Mouse (Mus musculus) hindbrain, postnatal 0 days (tissue): ENCODE results near the gene Clic1. TPM values are rescaled to one million over a fixed set of nuclear protein-coding genes. Genes with fewer than 3 reads are reported as not detected.

ENCODE experiments used
- ATAC-seq: fragments of 200-750 bp; cut with Nextera tagmentation; 2 replicates; pipeline ENCODE4 v1.8.0; 2017; ENCODE audit warnings: mild to moderate bottlenecking, moderate TSS enrichment, moderate library complexity
- DNase-seq: peaks from one replicate; pipeline ENCODE4 v3.0.0-alpha.2; 2015; ENCODE audit warnings: low spot score
- H3K27ac ChIP-seq: fragments of 300-500 bp; sonication (generic); 2 replicates; pipeline ENCODE4 v1.5.1; 2014; ENCODE audit warnings: mild to moderate bottlenecking
- H3K27me3 ChIP-seq: fragments of 300-500 bp; sonication (generic); 2 replicates; pipeline ENCODE4 v1.6.1; 2014; ENCODE audit warnings: low read length, mixed read lengths; ENCODE audit not compliant: insufficient read depth
- H3K36me3 ChIP-seq: fragments of 300-500 bp; sonication (generic); 2 replicates; pipeline ENCODE4 v1.6.1; 2014; ENCODE audit warnings: low read length, mixed read lengths; ENCODE audit not compliant: insufficient read depth
- H3K4me1 ChIP-seq: fragments of 300-500 bp; sonication (generic); 2 replicates; pipeline ENCODE4 v1.6.1; 2014; ENCODE audit warnings: antibody characterized with exemption, low read length, mixed read lengths; ENCODE audit not compliant: insufficient read depth
- H3K4me2 ChIP-seq: fragments of 300-500 bp; sonication (generic); 2 replicates; pipeline ENCODE4 v1.6.1; 2014; ENCODE audit warnings: low read depth, mild to moderate bottlenecking, low read length, moderate library complexity, mixed read lengths
- H3K4me3 ChIP-seq: fragments of 300-500 bp; sonication (generic); 2 replicates; pipeline ENCODE4 v1.5.1; 2014; ENCODE audit warnings: low read length
- H3K9ac ChIP-seq: fragments of 300-500 bp; sonication (generic); replicated peaks from 2 replicates; pipeline ENCODE4 v1.6.1; 2014; ENCODE audit warnings: mild to moderate bottlenecking, low read length, moderate library complexity, mixed read lengths
- H3K9me3 ChIP-seq: fragments of 300-500 bp; sonication (generic); 2 replicates; pipeline ENCODE4 v1.6.1; 2016; ENCODE audit warnings: low read length, mixed read lengths
- CTCF ChIP-seq: IDR thresholded peaks from 2 replicates; pipeline ENCODE4 v1.5.1; 2016; ENCODE audit warnings: antibody characterized with exemption, control low read depth, low read depth
- WGBS: fragments of 180-500 bp; shearing (Covaris S2); extraction: QIAGEN DNeasy Blood & Tissue Kit; methylation state at CpG from one replicate; pipeline ENCODE4 v1.1.7; 2014; 5-methylcytosine and 5-hydroxymethylcytosine counted together
- polyA plus RNA-seq: library from polyadenylated mRNA; unstranded; fragments of >200 nt; fragmentation: Nextera tagmentation; extraction: Ambion mirVana; gene quantifications from 2 replicates; pipeline ENCODE4 v1.2.1, GENCODE M21; 2015
- total RNA-seq: library from RNA; depleted of rRNA; stranded (reverse); fragments of >200 nt; gene quantifications from 2 replicates; pipeline ENCODE4 v1.2.3, GENCODE M21; 2014; rRNA removed

The Clic1 gene
- total and polyA plus RNA-seq, 2 experiments from 2014 or later: 59.5 to 81.9 TPM

GRCm38 (mm10) chr17:35108097-35108496, 58.3 kb downstream of the Clic1 start, which contains the start of gene Ly6g5c:
Gene Ly6g5c (plus strand): TSS chr17:35108279.
- Histone ChIP-seq H3K4me3 (no peak within 1 kb of the TSS), H3K9me3 (no peaks in the 10 kb centered on the region), H3K36me3 (peaks cover 12% of the 10 kb centered on the region), H3K27ac (no peak within 1 kb of the TSS), H3K4me1 (no peaks in the 10 kb centered on the region), H3K4me2 (no peak within 1 kb of the TSS), H3K9ac (no peak within 1 kb of the TSS), H3K27me3 (no peaks in the 10 kb centered on the region)
- DNase-seq: peak; percentile 27
- WGBS: 71% methylated on average over 6 of the region's 6 CpGs
- no peak for ATAC-seq
- TF ChIP-seq CTCF: no peak

Other genes with a start within 250 kb of the Clic1 start
Only the 30 nearest of the 46 such genes appear.
- gene Ehmt2, start 151.5 kb upstream of the Clic1 start, total RNA-seq: 309 and 317 TPM in 2 replicates
- gene Ehmt2, start 151.5 kb upstream of the Clic1 start, polyA plus RNA-seq: 57.4 and 57.6 TPM in 2 replicates
- 0.22 TPM in 1 of 2 replicates, not detected in the other for gene Slc44a4, start 135.5 kb upstream of the Clic1 start, total RNA-seq
- gene Slc44a4, start 135.5 kb upstream of the Clic1 start, polyA plus RNA-seq: 0.18 and 0.25 TPM in 2 replicates
- 50.9 and 93.9 TPM in 2 replicates for gene Neu1, start 118.7 kb upstream of the Clic1 start, total RNA-seq
- gene Neu1, start 118.7 kb upstream of the Clic1 start, polyA plus RNA-seq: 42.9 and 43.1 TPM in 2 replicates
- gene Hspa1b, start 90.7 kb upstream of the Clic1 start, total RNA-seq: 15.2 and 20.4 TPM in 2 replicates
- gene Hspa1b, start 90.7 kb upstream of the Clic1 start, polyA plus RNA-seq: 0.51 and 0.55 TPM in 2 replicates
- gene Gm20481, start 80.1 kb upstream of the Clic1 start, total RNA-seq: not detected in 2 replicates
- gene Gm20481, start 80.1 kb upstream of the Clic1 start, polyA plus RNA-seq: not detected in 2 replicates
- gene Hspa1a, start 77.8 kb upstream of the Clic1 start, total RNA-seq: 25.0 and 29.0 TPM in 2 replicates
- 13.6 and 14.7 TPM in 2 replicates for gene Hspa1a, start 77.8 kb upstream of the Clic1 start, polyA plus RNA-seq
- gene Hspa1l, start 77.3 kb upstream of the Clic1 start, total RNA-seq: 0.99 and 1.4 TPM in 2 replicates
- 0.76 TPM in 2 replicates for gene Hspa1l, start 77.3 kb upstream of the Clic1 start, polyA plus RNA-seq
- 35.5 and 43.1 TPM in 2 replicates for gene Lsm2, start 68.1 kb upstream of the Clic1 start, total RNA-seq
- 106 and 110 TPM in 2 replicates for gene Lsm2, start 68.1 kb upstream of the Clic1 start, polyA plus RNA-seq
- gene Vars, start 49.0 kb upstream of the Clic1 start, total RNA-seq: 128 TPM in 2 replicates
- gene Vars, start 49.0 kb upstream of the Clic1 start, polyA plus RNA-seq: 39.9 and 41.7 TPM in 2 replicates
- gene Vwa7, start 33.4 kb upstream of the Clic1 start, total RNA-seq: 0.68 and 1.2 TPM in 2 replicates
- gene Vwa7, start 33.4 kb upstream of the Clic1 start, polyA plus RNA-seq: 0.11 and 0.18 TPM in 2 replicates
- 0.65 and 2.1 TPM in 2 replicates for gene Sapcd1, start 21.9 kb upstream of the Clic1 start, total RNA-seq
- 2.4 and 2.7 TPM in 2 replicates for gene Sapcd1, start 21.9 kb upstream of the Clic1 start, polyA plus RNA-seq
- 1.1 and 6.4 TPM in 2 replicates for gene Msh5, start 3.2 kb upstream of the Clic1 start, total RNA-seq
- 2.2 and 3.1 TPM in 2 replicates for gene Msh5, start 3.2 kb upstream of the Clic1 start, polyA plus RNA-seq
- 216 and 228 TPM in 2 replicates for gene Ddah2, start 9.1 kb downstream of the Clic1 start, total RNA-seq
- gene Ddah2, start 9.1 kb downstream of the Clic1 start, polyA plus RNA-seq: 322 and 331 TPM in 2 replicates
- gene Ly6g6c, start 15.4 kb downstream of the Clic1 start, total RNA-seq: not detected in 2 replicates
- gene Ly6g6c, start 15.4 kb downstream of the Clic1 start, polyA plus RNA-seq: not detected in 2 replicates
- gene Mpig6b, start 16.2 kb downstream of the Clic1 start, total RNA-seq: not detected in 2 replicates
- gene Mpig6b, start 16.2 kb downstream of the Clic1 start, polyA plus RNA-seq: 0.18 TPM in 2 replicates
- gene Ly6g6e, start 26.9 kb downstream of the Clic1 start, total RNA-seq: not detected in 2 replicates
- gene Ly6g6e, start 26.9 kb downstream of the Clic1 start, polyA plus RNA-seq: 0.44 TPM in 1 of 2 replicates, not detected in the other
- gene Ly6g6d, start 28.1 kb downstream of the Clic1 start, total RNA-seq: 0.78 TPM in 1 of 2 replicates, not detected in the other
- gene Ly6g6d, start 28.1 kb downstream of the Clic1 start, polyA plus RNA-seq: 1.3 and 1.9 TPM in 2 replicates
- not detected in 2 replicates for gene Ly6g6f, start 35.6 kb downstream of the Clic1 start, total RNA-seq
- 0.26 TPM in 1 of 2 replicates, not detected in the other for gene Ly6g6f, start 35.6 kb downstream of the Clic1 start, polyA plus RNA-seq
- gene Abhd16a, start 39.3 kb downstream of the Clic1 start, total RNA-seq: 129 and 158 TPM in 2 replicates
- gene Abhd16a, start 39.3 kb downstream of the Clic1 start, polyA plus RNA-seq: 121 TPM in 2 replicates
- not detected in 2 replicates for gene Ly6g5c, start 58.3 kb downstream of the Clic1 start, total RNA-seq
- not detected in 2 replicates for gene Ly6g5c, start 58.3 kb downstream of the Clic1 start, polyA plus RNA-seq
- gene Ly6g5b, start 65.5 kb downstream of the Clic1 start, total RNA-seq: 1.7 and 2.0 TPM in 2 replicates
- gene Ly6g5b, start 65.5 kb downstream of the Clic1 start, polyA plus RNA-seq: 0.76 and 1.2 TPM in 2 replicates
- 13.1 and 14.1 TPM in 2 replicates for gene Gpank1, start 71.5 kb downstream of the Clic1 start, total RNA-seq
- 18.1 and 19.1 TPM in 2 replicates for gene Gpank1, start 71.5 kb downstream of the Clic1 start, polyA plus RNA-seq
- gene Csnk2b, start 72.1 kb downstream of the Clic1 start, total RNA-seq: 257 and 289 TPM in 2 replicates
- gene Csnk2b, start 72.1 kb downstream of the Clic1 start, polyA plus RNA-seq: 332 and 350 TPM in 2 replicates
- 14.0 and 29.7 TPM in 2 replicates for gene D17H6S53E, start 76.4 kb downstream of the Clic1 start, total RNA-seq
- gene D17H6S53E, start 76.4 kb downstream of the Clic1 start, polyA plus RNA-seq: 9.4 and 11.6 TPM in 2 replicates
- gene Apom, start 82.1 kb downstream of the Clic1 start, total RNA-seq: 0.37 TPM in 1 of 2 replicates, not detected in the other
- 0.35 TPM in 1 of 2 replicates, not detected in the other for gene Apom, start 82.1 kb downstream of the Clic1 start, polyA plus RNA-seq
- 320 and 368 TPM in 2 replicates for gene Bag6, start 85.2 kb downstream of the Clic1 start, total RNA-seq
- gene Bag6, start 85.2 kb downstream of the Clic1 start, polyA plus RNA-seq: 50.0 and 55.8 TPM in 2 replicates
- gene Prrc2a, start 114.9 kb downstream of the Clic1 start, total RNA-seq: 218 and 223 TPM in 2 replicates
- gene Prrc2a, start 114.9 kb downstream of the Clic1 start, polyA plus RNA-seq: 92.6 and 99.2 TPM in 2 replicates
- gene Aif1, start 126.1 kb downstream of the Clic1 start, total RNA-seq: 0.21 and 2.4 TPM in 2 replicates
- gene Aif1, start 126.1 kb downstream of the Clic1 start, polyA plus RNA-seq: 9.5 and 10.9 TPM in 2 replicates
- 10.8 and 25.0 TPM in 2 replicates for gene Lst1, start 138.5 kb downstream of the Clic1 start, total RNA-seq
- gene Lst1, start 138.5 kb downstream of the Clic1 start, polyA plus RNA-seq: 8.0 and 8.7 TPM in 2 replicates
- 1.6 TPM in 1 of 2 replicates, not detected in the other for gene Ltb, start 144.5 kb downstream of the Clic1 start, total RNA-seq
- 1.2 and 1.8 TPM in 2 replicates for gene Ltb, start 144.5 kb downstream of the Clic1 start, polyA plus RNA-seq